Mouse (Mus musculus): ENCODE measurements at regions not wholly inside any gene's neighbourhood (a gene's known extent, or its start where the extent isn't known, plus 50 kb on each side); places are given as distances from the start of the nearest gene placed in this dataset.

DNA sequence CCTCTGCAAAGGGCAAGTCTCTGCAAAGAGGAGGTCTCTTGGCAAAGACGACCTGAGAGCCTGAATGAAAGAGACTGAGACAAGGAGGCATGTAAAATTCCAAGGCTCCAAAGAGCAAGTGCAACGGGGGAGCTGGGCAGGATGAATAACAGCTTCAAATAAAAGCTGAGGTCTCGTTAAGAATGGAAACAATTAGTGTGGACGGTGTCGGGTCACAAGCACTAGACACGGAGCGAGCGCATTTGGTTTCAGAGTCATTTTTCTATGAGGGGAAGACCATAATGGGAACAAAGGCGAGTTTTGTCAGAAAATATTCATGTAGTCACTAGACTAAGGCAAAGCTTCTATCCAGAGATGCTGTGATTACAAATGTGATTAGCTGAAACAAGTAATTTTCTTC is 178.8 kb downstream of the Adamts15 start:
- ATAC-seq (ENCODE audit: low FRiP score, low TSS enrichment) (no peak), DNase-seq (no peak)
- Histone ChIP-seq H3K4me3 (replicated peaks; ENCODE audit: low read depth, low read length) (no peak overlapping the region), H3K9me3 (ENCODE audit: control insufficient read depth, low read length) (no peaks in the 10 kb centered on the region), H3K36me3 (ENCODE audit: control insufficient read depth, insufficient read depth, low read length) (no peaks in the 10 kb centered on the region), H3K27ac (replicated peaks; ENCODE audit: low read depth, low read length) (no peak overlapping the region), H3K4me1 (ENCODE audit: control insufficient read depth, insufficient read depth, low read length) (no peaks in the 10 kb centered on the region), H3K27me3 (ENCODE audit: control insufficient read depth, insufficient read depth, low read length) (no peaks in the 10 kb centered on the region), H3K4me2 (ENCODE audit: low read length) (no peak overlapping the region), H3K9ac (replicated peaks; ENCODE audit: low read length) (no peak overlapping the region)
- WGBS = 53% methylated on average over 9 of the region's 9 CpGs

DNA sequence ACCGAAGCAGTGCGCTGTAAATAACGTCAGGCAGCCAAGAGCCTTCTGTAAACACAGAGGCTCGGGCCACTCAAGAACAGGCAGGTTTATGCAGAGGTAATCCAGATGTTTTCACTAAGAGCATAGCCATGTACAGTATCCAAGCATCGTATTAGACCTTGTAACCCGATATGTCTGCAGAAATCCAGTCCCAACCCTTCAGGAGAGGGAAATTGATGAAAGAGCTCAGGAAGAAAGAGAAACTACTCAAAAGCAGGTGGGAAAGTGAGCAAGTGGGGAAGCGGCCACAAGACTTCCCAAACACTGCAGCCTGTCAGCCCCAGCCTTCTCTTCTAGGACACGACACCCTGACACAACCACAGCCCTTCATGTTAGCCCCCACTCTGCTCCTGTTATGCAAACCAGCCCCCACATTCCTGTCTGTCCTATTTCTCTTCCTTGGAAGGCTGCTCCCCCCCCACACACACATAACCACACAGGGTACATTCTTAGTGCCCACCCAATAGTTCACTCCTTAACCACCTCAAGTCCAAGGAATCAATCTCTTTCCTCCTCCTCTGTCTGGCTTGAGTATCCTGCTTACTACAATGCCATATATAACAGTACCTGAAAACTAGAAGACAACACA is 179.7 kb downstream of the Adamts15 start:
- Histone ChIP-seq H3K9ac (replicated peaks; ENCODE audit: low read length) (no peak overlapping the region), H3K27ac (replicated peaks; ENCODE audit: low read depth, low read length) (no peak overlapping the region), H3K36me3 (ENCODE audit: control insufficient read depth, insufficient read depth, low read length) (no peaks in the 10 kb centered on the region), H3K27me3 (ENCODE audit: control insufficient read depth, insufficient read depth, low read length) (no peaks in the 10 kb centered on the region), H3K9me3 (ENCODE audit: control insufficient read depth, low read length) (no peaks in the 10 kb centered on the region), H3K4me3 (replicated peaks; ENCODE audit: low read depth, low read length) (no peak overlapping the region), H3K4me2 (ENCODE audit: low read length) (no peak overlapping the region), H3K4me1 (ENCODE audit: control insufficient read depth, insufficient read depth, low read length) (no peaks in the 10 kb centered on the region)
- WGBS = 89% methylated on average over 8 of the region's 8 CpGs
- DNase-seq (no peak), ATAC-seq (ENCODE audit: low FRiP score, low TSS enrichment) (no peak)

DNA sequence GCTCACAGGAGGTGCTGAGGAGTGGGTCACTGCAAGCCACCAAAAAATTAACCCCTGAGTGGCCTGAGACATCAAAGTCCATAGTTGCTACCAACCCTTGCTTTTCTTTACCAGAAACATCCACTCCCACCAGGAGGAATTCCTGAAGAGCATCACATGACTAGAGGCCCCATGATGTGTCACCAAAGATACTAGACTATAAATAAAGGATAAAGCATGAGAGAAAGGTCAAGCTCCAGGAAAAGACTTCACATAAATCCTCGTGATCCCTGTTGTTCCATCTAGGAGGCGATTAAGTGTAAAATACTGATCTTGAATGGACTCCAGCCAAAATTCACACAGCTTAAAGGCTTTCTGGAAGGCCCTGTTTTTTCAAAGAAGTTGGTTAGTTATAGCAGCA is 190.6 kb downstream of the Adamts15 start:
- H3K4me2 ChIP-seq (ENCODE audit: low read length) = no peak overlapping the region
- WGBS = 62% methylated on average over 2 of the region's 2 CpGs
- DNase-seq = no peak
- H3K27me3 ChIP-seq (ENCODE audit: control insufficient read depth, insufficient read depth, low read length) = no peaks in the 10 kb centered on the region
- H3K4me3 ChIP-seq (replicated peaks; ENCODE audit: low read depth, low read length) = no peak overlapping the region
- H3K4me1 ChIP-seq (ENCODE audit: control insufficient read depth, insufficient read depth, low read length) = no peaks in the 10 kb centered on the region
- H3K27ac ChIP-seq (replicated peaks; ENCODE audit: low read depth, low read length) = no peak overlapping the region
- no peaks in the 10 kb centered on the region for H3K36me3 ChIP-seq (ENCODE audit: control insufficient read depth, insufficient read depth, low read length)
- no peak overlapping the region for H3K9ac ChIP-seq (replicated peaks; ENCODE audit: low read length)
- no peak for ATAC-seq (ENCODE audit: low FRiP score, low TSS enrichment)
- no peaks in the 10 kb centered on the region for H3K9me3 ChIP-seq (ENCODE audit: control insufficient read depth, low read length)

DNA sequence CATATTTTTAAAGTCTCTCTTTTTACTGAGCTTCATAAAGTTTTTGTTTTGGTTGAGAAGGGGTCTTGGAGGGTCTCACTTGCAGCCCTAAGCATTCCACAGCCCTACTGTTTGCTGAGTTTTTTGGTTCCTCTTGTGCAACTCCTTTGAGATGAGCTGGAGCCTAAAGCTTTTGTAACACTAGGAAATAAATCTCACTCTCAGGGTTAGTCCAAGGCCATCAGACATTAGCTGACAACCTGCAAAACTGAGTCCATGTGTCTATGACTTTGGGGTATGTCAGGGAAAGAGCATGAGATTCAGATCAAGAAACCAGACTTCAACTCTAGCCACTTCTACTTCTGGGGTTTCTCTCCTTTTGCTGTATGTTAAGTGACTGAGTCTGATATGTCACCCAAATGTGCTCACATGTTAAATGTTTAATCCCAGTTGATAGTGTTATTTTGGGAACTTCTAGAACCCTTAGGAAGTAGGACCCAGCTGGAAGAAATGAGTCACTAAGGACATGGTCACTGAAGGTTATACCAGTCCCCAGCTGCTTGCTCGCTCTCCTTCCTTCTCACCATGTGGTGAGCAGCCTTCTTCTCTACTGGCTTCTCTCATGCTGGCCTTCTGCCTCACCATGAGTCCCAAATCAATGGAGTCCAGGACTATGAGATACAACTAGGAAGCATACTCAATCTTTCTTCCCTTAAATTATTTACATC is 198.7 kb downstream of the Adamts15 start:
- ATAC-seq (ENCODE audit: low FRiP score, low TSS enrichment) (no peak), DNase-seq (no peak)
- no peak overlapping the region for H3K9ac ChIP-seq (replicated peaks; ENCODE audit: low read length)
- H3K27me3 ChIP-seq (ENCODE audit: control insufficient read depth, insufficient read depth, low read length) = no peaks in the 10 kb centered on the region
- H3K27ac ChIP-seq (replicated peaks; ENCODE audit: low read depth, low read length) = no peak overlapping the region
- H3K9me3 ChIP-seq (ENCODE audit: control insufficient read depth, low read length) = no peaks in the 10 kb centered on the region
- WGBS = 86% methylated on average over 1 of the region's 1 CpGs
- no peaks in the 10 kb centered on the region for H3K36me3 ChIP-seq (ENCODE audit: control insufficient read depth, insufficient read depth, low read length)
- H3K4me3 ChIP-seq (replicated peaks; ENCODE audit: low read depth, low read length) = no peak overlapping the region
- no peaks in the 10 kb centered on the region for H3K4me1 ChIP-seq (ENCODE audit: control insufficient read depth, insufficient read depth, low read length)
- no peak overlapping the region for H3K4me2 ChIP-seq (ENCODE audit: low read length)

DNA sequence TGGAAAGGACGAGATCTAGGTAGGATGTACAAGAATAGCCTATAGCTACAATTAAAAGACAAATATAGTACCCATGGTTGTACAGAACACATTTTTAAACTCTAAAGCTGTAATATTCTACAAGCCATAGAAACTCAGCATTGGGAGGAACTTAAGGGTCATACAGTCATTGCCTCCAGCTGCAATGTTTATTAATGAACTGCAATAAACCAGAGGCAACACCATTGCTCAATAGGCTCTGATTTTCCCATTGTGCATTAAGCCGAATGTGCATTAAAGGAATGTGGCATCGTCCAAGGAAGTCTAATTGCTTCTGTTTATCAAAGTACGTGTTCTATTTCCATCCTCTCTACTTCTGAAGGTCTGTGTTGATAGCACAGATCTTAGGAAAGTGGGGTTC is 200.4 kb downstream of the Adamts15 start:
- no peaks in the 10 kb centered on the region for H3K27me3 ChIP-seq (ENCODE audit: control insufficient read depth, insufficient read depth, low read length)
- no peak overlapping the region for H3K4me3 ChIP-seq (replicated peaks; ENCODE audit: low read depth, low read length)
- no peaks in the 10 kb centered on the region for H3K4me1 ChIP-seq (ENCODE audit: control insufficient read depth, insufficient read depth, low read length)
- no peak overlapping the region for H3K9ac ChIP-seq (replicated peaks; ENCODE audit: low read length)
- no peak overlapping the region for H3K27ac ChIP-seq (replicated peaks; ENCODE audit: low read depth, low read length)
- 70% methylated on average over 4 of the region's 4 CpGs for WGBS
- no peaks in the 10 kb centered on the region for H3K9me3 ChIP-seq (ENCODE audit: control insufficient read depth, low read length)
- no peaks in the 10 kb centered on the region for H3K36me3 ChIP-seq (ENCODE audit: control insufficient read depth, insufficient read depth, low read length)
- DNase-seq = no peak
- H3K4me2 ChIP-seq (ENCODE audit: low read length) = no peak overlapping the region
- ATAC-seq (ENCODE audit: low FRiP score, low TSS enrichment) = no peak

DNA sequence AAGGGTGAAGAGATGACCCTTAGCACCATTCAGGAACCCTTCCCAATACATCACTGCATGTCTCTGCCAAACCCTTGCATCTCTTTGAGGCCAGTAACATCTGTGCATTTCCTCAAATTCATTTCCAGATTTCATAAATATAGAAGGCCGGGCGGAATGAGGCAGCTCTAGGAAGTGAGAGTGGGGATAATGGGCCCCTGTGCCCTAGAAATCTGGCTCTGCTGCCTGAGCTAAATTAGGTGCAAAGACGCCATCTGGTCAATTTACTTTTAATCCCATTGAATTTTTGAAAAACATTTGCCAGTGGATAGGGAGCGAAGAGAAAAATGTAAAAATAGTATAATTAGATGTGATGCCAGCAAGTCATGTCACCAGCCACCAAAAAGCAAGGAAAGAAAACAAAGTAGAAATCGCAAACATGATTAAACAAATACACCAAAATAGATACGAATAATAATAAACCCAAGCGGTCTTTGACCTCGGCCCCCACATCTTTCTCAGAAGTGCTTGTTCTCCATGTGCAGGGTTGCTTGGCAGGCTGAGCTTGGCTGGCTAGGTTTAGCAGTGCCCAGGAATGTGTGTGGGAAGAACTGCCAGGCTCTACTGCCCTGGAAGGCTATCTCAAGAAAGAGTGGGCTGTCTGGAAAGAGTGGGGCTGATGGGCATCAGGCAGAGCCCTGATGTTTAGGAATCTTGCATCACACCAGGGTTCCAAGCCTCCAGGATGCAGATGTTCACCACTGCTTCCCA is 205.7 kb downstream of the Adamts15 start:
- ATAC-seq (ENCODE audit: low FRiP score, low TSS enrichment) = no peak
- DNase-seq = no peak
- Histone ChIP-seq H3K36me3 (ENCODE audit: control insufficient read depth, insufficient read depth, low read length) (no peaks in the 10 kb centered on the region), H3K27me3 (ENCODE audit: control insufficient read depth, insufficient read depth, low read length) (no peaks in the 10 kb centered on the region), H3K27ac (replicated peaks; ENCODE audit: low read depth, low read length) (no peak overlapping the region), H3K4me3 (replicated peaks; ENCODE audit: low read depth, low read length) (no peak overlapping the region), H3K9ac (replicated peaks; ENCODE audit: low read length) (no peak overlapping the region), H3K4me1 (ENCODE audit: control insufficient read depth, insufficient read depth, low read length) (no peaks in the 10 kb centered on the region), H3K4me2 (ENCODE audit: low read length) (no peak overlapping the region), H3K9me3 (ENCODE audit: control insufficient read depth, low read length) (no peaks in the 10 kb centered on the region)
- WGBS = 75% methylated on average over 8 of the region's 8 CpGs

DNA sequence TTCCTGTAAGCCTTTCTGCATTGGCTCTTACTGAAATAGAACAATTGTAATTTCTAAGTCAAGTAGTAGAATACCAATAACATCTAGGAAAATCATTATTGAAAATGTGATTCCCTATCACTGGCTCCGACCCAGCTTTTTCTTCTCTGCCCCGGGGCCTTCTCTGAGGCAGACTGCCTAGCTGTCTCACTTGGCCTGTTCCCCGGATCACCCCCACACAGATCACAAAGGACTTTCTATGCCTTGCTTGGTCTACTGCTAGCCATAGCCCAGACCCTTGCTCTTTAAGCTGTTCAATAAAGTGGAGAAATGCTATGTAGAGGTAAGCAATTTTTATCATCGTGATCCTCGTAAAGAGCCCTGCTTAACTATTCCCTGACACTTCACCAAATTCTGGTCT is 212.1 kb downstream of the Adamts15 start:
- Histone ChIP-seq H3K27ac (replicated peaks; ENCODE audit: low read depth, low read length) (no peak overlapping the region), H3K27me3 (ENCODE audit: control insufficient read depth, insufficient read depth, low read length) (no peaks in the 10 kb centered on the region), H3K9ac (replicated peaks; ENCODE audit: low read length) (no peak overlapping the region), H3K9me3 (ENCODE audit: control insufficient read depth, low read length) (no peaks in the 10 kb centered on the region), H3K4me1 (ENCODE audit: control insufficient read depth, insufficient read depth, low read length) (no peaks in the 10 kb centered on the region), H3K4me2 (ENCODE audit: low read length) (no peak overlapping the region), H3K36me3 (ENCODE audit: control insufficient read depth, insufficient read depth, low read length) (no peaks in the 10 kb centered on the region), H3K4me3 (replicated peaks; ENCODE audit: low read depth, low read length) (no peak overlapping the region)
- 91% methylated on average over 5 of the region's 5 CpGs for WGBS
- ATAC-seq (ENCODE audit: low FRiP score, low TSS enrichment) (no peak), DNase-seq (no peak)

DNA sequence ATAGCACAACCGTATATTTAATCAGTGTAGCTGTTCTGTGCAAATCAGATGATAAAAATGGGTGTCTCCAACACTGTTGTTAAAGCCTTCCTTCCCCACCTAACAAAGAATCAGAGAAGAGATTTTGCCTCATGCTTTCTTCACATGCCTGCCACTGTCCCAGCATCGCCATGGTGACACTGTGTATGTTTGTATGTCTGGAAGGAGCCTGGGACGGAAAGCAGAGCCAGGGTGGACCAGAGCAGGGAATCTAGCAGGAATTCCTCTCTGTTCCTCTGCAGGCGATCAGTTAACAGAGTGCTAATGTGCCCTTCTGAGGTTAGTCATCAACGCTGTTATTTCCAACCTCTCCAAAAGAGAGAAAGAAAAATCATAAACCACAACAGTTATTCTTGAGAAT is 222.4 kb downstream of the Adamts15 start:
- no peak overlapping the region for H3K4me3 ChIP-seq (replicated peaks; ENCODE audit: low read depth, low read length)
- no peak overlapping the region for H3K4me2 ChIP-seq (ENCODE audit: low read length)
- ATAC-seq (ENCODE audit: low FRiP score, low TSS enrichment) (no peak), DNase-seq (peak; percentile 50)
- no peak overlapping the region for H3K27ac ChIP-seq (replicated peaks; ENCODE audit: low read depth, low read length)
- 45% methylated on average over 5 of the region's 5 CpGs for WGBS
- no peaks in the 10 kb centered on the region for H3K27me3 ChIP-seq (ENCODE audit: control insufficient read depth, insufficient read depth, low read length)
- H3K9me3 ChIP-seq (ENCODE audit: control insufficient read depth, low read length) = no peaks in the 10 kb centered on the region
- H3K4me1 ChIP-seq (ENCODE audit: control insufficient read depth, insufficient read depth, low read length) = no peaks in the 10 kb centered on the region
- H3K36me3 ChIP-seq (ENCODE audit: control insufficient read depth, insufficient read depth, low read length) = no peaks in the 10 kb centered on the region
- no peak overlapping the region for H3K9ac ChIP-seq (replicated peaks; ENCODE audit: low read length)

DNA sequence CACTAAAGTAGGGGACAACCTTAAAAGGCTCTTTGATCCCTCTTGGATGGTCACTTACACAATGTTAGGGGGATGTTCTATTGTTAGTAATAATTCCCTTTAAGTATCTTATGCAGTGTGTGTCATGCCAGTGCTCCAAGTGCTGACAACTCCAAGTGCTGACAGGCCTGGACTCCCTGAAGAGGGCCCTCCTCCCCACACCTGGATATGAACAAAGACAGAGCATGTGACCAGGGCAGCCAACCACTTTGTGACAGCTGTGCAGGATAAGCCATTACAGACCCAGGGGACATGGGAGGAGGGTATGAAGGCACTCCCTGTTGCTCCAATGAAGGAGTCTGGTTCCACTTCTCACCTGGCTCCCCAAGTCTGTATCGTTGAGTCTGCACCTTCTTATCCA is 224.7 kb downstream of the Adamts15 start:
- no peak overlapping the region for H3K9ac ChIP-seq (replicated peaks; ENCODE audit: low read length)
- H3K4me3 ChIP-seq (replicated peaks; ENCODE audit: low read depth, low read length) = no peak overlapping the region
- WGBS = 92% methylated on average over 1 of the region's 1 CpGs
- H3K27me3 ChIP-seq (ENCODE audit: control insufficient read depth, insufficient read depth, low read length) = no peaks in the 10 kb centered on the region
- ATAC-seq (ENCODE audit: low FRiP score, low TSS enrichment) = no peak
- no peak for DNase-seq
- no peaks in the 10 kb centered on the region for H3K36me3 ChIP-seq (ENCODE audit: control insufficient read depth, insufficient read depth, low read length)
- no peak overlapping the region for H3K4me2 ChIP-seq (ENCODE audit: low read length)
- H3K4me1 ChIP-seq (ENCODE audit: control insufficient read depth, insufficient read depth, low read length) = no peaks in the 10 kb centered on the region
- no peaks in the 10 kb centered on the region for H3K9me3 ChIP-seq (ENCODE audit: control insufficient read depth, low read length)
- no peak overlapping the region for H3K27ac ChIP-seq (replicated peaks; ENCODE audit: low read depth, low read length)

Measured in midbrain, embryonic 14.5 days (tissue).